ENCODE assay signal across 8 mouse cellular contexts in genomic region chr11:61529268-61529713, GRCm38 (mm10). TPM values are rescaled to one million over a fixed set of nuclear protein-coding genes. Genes with fewer than 3 reads are reported as not detected.
DNase-seq lines count a peak whose midpoint lies in the region; ATAC-seq and TF ChIP-seq lines count a peak whose summit lies in the region.

No protein-coding gene starts in this region.

- peaks cover 9% of the 10 kb centered on the region; the same call in 1 of the 2 replicates for H3K36me3 ChIP-seq in intestine, postnatal 0 days (ENCODE audit: control insufficient read depth, insufficient read depth)
- H3K36me3 ChIP-seq in intestine, embryonic 15.5 days, result peaks cover 5% of the 10 kb centered on the region; the same call in 1 of the 2 replicates
- peaks cover 32% of the 10 kb centered on the region for H3K36me3 ChIP-seq in neural tube, embryonic 15.5 days
- no peaks in the 10 kb centered on the region for H3K36me3 ChIP-seq in thymus, adult 2 months (ENCODE audit: control insufficient read depth, insufficient read depth, low read length)

- no peak overlapping the region for H3K27ac ChIP-seq in intestine, postnatal 0 days (ENCODE audit: low read depth, low read length)
- H3K27ac ChIP-seq in intestine, embryonic 15.5 days, result no peak overlapping the region
- H3K27ac ChIP-seq in neural tube, embryonic 15.5 days (replicated peaks), result peak overlapping the region; percentile 46
- no peak overlapping the region for H3K27ac ChIP-seq in thymus, adult 2 months (ENCODE audit: control insufficient read depth, insufficient read depth, low read length)

- no peaks in the 10 kb centered on the region for H3K4me1 ChIP-seq in intestine, postnatal 0 days (replicated peaks; ENCODE audit: control insufficient read depth, insufficient read depth, low read length)
- no peaks in the 10 kb centered on the region; the same call in 1 of the 2 replicates for H3K4me1 ChIP-seq in intestine, embryonic 15.5 days (replicated peaks)
- H3K4me1 ChIP-seq in neural tube, embryonic 15.5 days, result peaks cover 19% of the 10 kb centered on the region
- no peaks in the 10 kb centered on the region for H3K4me1 ChIP-seq in thymus, adult 2 months (replicated peaks; ENCODE audit: control insufficient read depth, insufficient read depth, low read length)

- TF ChIP-seq POLR2A in thymus, adult 2 months (IDR thresholded peaks at IDR 0.05; ENCODE audit: control insufficient read depth, extremely low read depth, insufficient read depth, low read length, poor library complexity), result no peak

- H3K4me3 ChIP-seq in intestine, postnatal 0 days (ENCODE audit: low read depth, low read length), result no peak overlapping the region
- no peak overlapping the region for H3K4me3 ChIP-seq in intestine, embryonic 15.5 days (replicated peaks)
- H3K4me3 ChIP-seq in neural tube, embryonic 15.5 days (replicated peaks), result no peak overlapping the region
- H3K4me3 ChIP-seq in thymus, adult 2 months (ENCODE audit: control insufficient read depth, insufficient read depth, low read length), result no peak overlapping the region

- no peaks in the 10 kb centered on the region for H3K27me3 ChIP-seq in intestine, postnatal 0 days (replicated peaks; ENCODE audit: control insufficient read depth, insufficient read depth, low read length)
- H3K27me3 ChIP-seq in intestine, embryonic 15.5 days (replicated peaks), result no peaks in the 10 kb centered on the region
- no peaks in the 10 kb centered on the region for H3K27me3 ChIP-seq in neural tube, embryonic 15.5 days (replicated peaks)
- no peaks in the 10 kb centered on the region for H3K27me3 ChIP-seq in thymus, adult 2 months (ENCODE audit: control insufficient read depth, insufficient read depth, low read length)

- no peak overlapping the region for H3K4me2 ChIP-seq in intestine, postnatal 0 days (replicated peaks; ENCODE audit: low read depth)
- H3K4me2 ChIP-seq in intestine, embryonic 15.5 days (replicated peaks), result no peak overlapping the region
- no peak overlapping the region for H3K4me2 ChIP-seq in neural tube, embryonic 15.5 days

- no peak for TF ChIP-seq CTCF in intestine, postnatal 0 days (IDR thresholded peaks at IDR 0.05; ENCODE audit: low read depth)
- no peak for TF ChIP-seq CTCF in thymus, adult 2 months (IDR thresholded peaks at IDR 0.05; ENCODE audit: borderline replicate concordance, control insufficient read depth, extremely low read depth, insufficient read depth, low read length, poor library complexity)

- peak; percentile 29 for DNase-seq in adrenal gland, adult 8-10 months
- DNase-seq in embryo, embryonic 10 days (ENCODE audit: low spot score), result peak; percentile 16
- peak; percentile 68 for DNase-seq in kidney, postnatal 10 days
- no peak for DNase-seq in thymus, adult 2 months
- no peak for DNase-seq in B cell, adult 2 months

- H3K9ac ChIP-seq in intestine, postnatal 0 days (ENCODE audit: low read depth, low read length), result no peak overlapping the region
- H3K9ac ChIP-seq in intestine, embryonic 15.5 days, result no peak overlapping the region
- no peak overlapping the region for H3K9ac ChIP-seq in neural tube, embryonic 15.5 days (replicated peaks)

- peak; percentile 54; the same call in 1 of the 2 replicates for ATAC-seq in intestine, postnatal 0 days
- ATAC-seq in intestine, embryonic 15.5 days, result no peak
- ATAC-seq in neural tube, embryonic 15.5 days (ENCODE audit: low FRiP score), result peak; percentile 84

- no peaks in the 10 kb centered on the region for H3K9me3 ChIP-seq in intestine, postnatal 0 days (ENCODE audit: control insufficient read depth)
- no peaks in the 10 kb centered on the region for H3K9me3 ChIP-seq in intestine, embryonic 15.5 days
- no peaks in the 10 kb centered on the region for H3K9me3 ChIP-seq in neural tube, embryonic 15.5 days (replicated peaks)

- 47% methylated on average over 4 of the region's 4 CpGs for WGBS in intestine, postnatal 0 days
- WGBS in intestine, embryonic 15.5 days, result 72% methylated on average over 4 of the region's 4 CpGs
- 11% methylated on average over 4 of the region's 4 CpGs for WGBS in neural tube, embryonic 15.5 days
- WGBS in thymus, adult 2 months, result 39% methylated on average over 4 of the region's 4 CpGs

RNA-seq across cellular contexts. Expression of gene B9d1, which starts 24.3 kb away (rescaled TPM):
- polyA plus RNA-seq in intestine, postnatal 0 days (2015; fragmentation: Nextera tagmentation; extraction: Ambion mirVana), result 6.1 TPM in 2 replicates
- polyA plus RNA-seq in intestine, embryonic 15.5 days (2015; fragmentation: Nextera tagmentation; extraction: Ambion mirVana), result 20.9 and 24.3 TPM in 2 replicates
- 10 to 100 TPM; 16.5 to 31.6 (median 25.2) TPM for total RNA-seq in adrenal gland, adult 8-10 months (2022)
- 28.6 and 31.2 TPM in 2 replicates for polyA plus RNA-seq in neural tube, embryonic 15.5 days (2015; fragmentation: Nextera tagmentation; extraction: Ambion mirVana)
- 11.6 and 16.0 TPM in 2 replicates for polyA plus RNA-seq in thymus, adult 2 months (2012; rRNA removed)

RNA-seq across cellular contexts. Expression of gene Mapk7, which starts 35.1 kb away (rescaled TPM):
- polyA plus RNA-seq in intestine, postnatal 0 days (2015; fragmentation: Nextera tagmentation; extraction: Ambion mirVana), result 14.5 and 16.2 TPM in 2 replicates
- 36.3 and 38.8 TPM in 2 replicates for polyA plus RNA-seq in intestine, embryonic 15.5 days (2015; fragmentation: Nextera tagmentation; extraction: Ambion mirVana)
- total RNA-seq in adrenal gland, adult 8-10 months (2022), result 10 to 100 TPM; 15.2 to 22.1 (median 20.4) TPM
- polyA plus RNA-seq in neural tube, embryonic 15.5 days (2015; fragmentation: Nextera tagmentation; extraction: Ambion mirVana), result 65.9 and 67.7 TPM in 2 replicates
- polyA plus RNA-seq in thymus, adult 2 months (2012; rRNA removed), result 63.8 and 71.8 TPM in 2 replicates

RNA-seq across cellular contexts. Expression of gene Mfap4, which starts 44.1 kb away (rescaled TPM):
- 78.2 and 97.0 TPM in 2 replicates for polyA plus RNA-seq in intestine, postnatal 0 days (2015; fragmentation: Nextera tagmentation; extraction: Ambion mirVana)
- polyA plus RNA-seq in intestine, embryonic 15.5 days (2015; fragmentation: Nextera tagmentation; extraction: Ambion mirVana), result 210 and 213 TPM in 2 replicates
- total RNA-seq in adrenal gland, adult 8-10 months (2022), result 1 to 10 TPM; 3.4 to 5.8 (median 4.9) TPM
- 48.3 and 73.6 TPM in 2 replicates for polyA plus RNA-seq in neural tube, embryonic 15.5 days (2015; fragmentation: Nextera tagmentation; extraction: Ambion mirVana)
- 20.0 and 21.9 TPM in 2 replicates for polyA plus RNA-seq in thymus, adult 2 months (2012; rRNA removed)

RNA-seq across cellular contexts. Expression of gene Epn2, which starts 50.2 kb away (rescaled TPM):
- polyA plus RNA-seq in intestine, postnatal 0 days (2015; fragmentation: Nextera tagmentation; extraction: Ambion mirVana), result 13.5 and 14.4 TPM in 2 replicates
- 13.1 and 19.4 TPM in 2 replicates for polyA plus RNA-seq in intestine, embryonic 15.5 days (2015; fragmentation: Nextera tagmentation; extraction: Ambion mirVana)
- total RNA-seq in adrenal gland, adult 8-10 months (2022), result 10 to 100 TPM; 27.6 to 47.1 (median 35.7) TPM
- polyA plus RNA-seq in neural tube, embryonic 15.5 days (2015; fragmentation: Nextera tagmentation; extraction: Ambion mirVana), result 55.7 and 60.1 TPM in 2 replicates
- 5.7 and 7.3 TPM in 2 replicates for polyA plus RNA-seq in thymus, adult 2 months (2012; rRNA removed)

Comparison
In these comparisons a context has a peak if more than half of its experiments do, and no peak if none do; other contexts are left out.
1. DNase-seq: peak in adrenal gland, adult 8-10 months (single experiment), embryo, embryonic 10 days (single experiment) and kidney, postnatal 10 days (single experiment); none in thymus, adult 2 months (single experiment) and B cell, adult 2 months (0 of 2).